Mouse (Mus musculus) lung, adult 2 months (tissue): ENCODE results near the gene Gatm.

Experiments
- CTCF ChIP-seq: fragments of 200-500 bp; IDR thresholded peaks from 2 replicates; pipeline ENCODE4 v1.5.1; 2011; ENCODE audit warnings: mild to moderate bottlenecking, low read length, control low read depth; ENCODE audit not compliant: insufficient read depth
- POLR2A ChIP-seq: fragments of 200-500 bp; IDR thresholded peaks from 2 replicates; pipeline ENCODE4 v1.6.1; 2011; ENCODE audit warnings: low read depth, mild to moderate bottlenecking, control low read depth, low read length, borderline replicate concordance; ENCODE audit errors: extremely low read depth

GRCm38 (mm10) chr2:122625930-122626329 is 14.8 kb upstream of the Gatm start:
- TF ChIP-seq CTCF (no peak), POLR2A (no peak)
